Mouse (Mus musculus): ENCODE measurements at regions not wholly inside any gene's neighbourhood (a gene's known extent, or its start where the extent isn't known, plus 50 kb on each side); places are given as distances from the start of the nearest gene placed in this dataset.

- H3K27ac ChIP-seq, result no peak overlapping the region
- H3K4me1 ChIP-seq, result no peaks in the 10 kb centered on the region
- no peak for ATAC-seq (replicated peaks)
- H3K36me3 ChIP-seq (replicated peaks), result no peaks in the 10 kb centered on the region
- 78% methylated on average over 4 of the region's 4 CpGs for WGBS
- no peaks in the 10 kb centered on the region for H3K27me3 ChIP-seq (replicated peaks)
- H3K4me2 ChIP-seq, result no peak overlapping the region
- H3K9ac ChIP-seq, result no peak overlapping the region
- H3K9me3 ChIP-seq, result no peaks in the 10 kb centered on the region; the same call in 1 of the 2 replicates
- no peak overlapping the region for H3K4me3 ChIP-seq
Measured at GRCm38 (mm10) chr13:52741371-52741770, 158.4 kb downstream of the Syk start.

- H3K9me3 ChIP-seq, result no peaks in the 10 kb centered on the region
- H3K27me3 ChIP-seq (replicated peaks), result no peaks in the 10 kb centered on the region
- H3K27ac ChIP-seq, result no peak overlapping the region
- no peak; the same call in 1 of the 2 replicates for ATAC-seq (replicated peaks)
- no peaks in the 10 kb centered on the region for H3K4me1 ChIP-seq
- no peaks in the 10 kb centered on the region for H3K36me3 ChIP-seq (replicated peaks)
- WGBS, result 62% methylated on average over 10 of the region's 10 CpGs
- H3K9ac ChIP-seq, result no peak overlapping the region
- no peak overlapping the region for H3K4me3 ChIP-seq
- H3K4me2 ChIP-seq, result no peak overlapping the region
Measured at GRCm38 (mm10) chr13:52756005-52756404, 173.0 kb downstream of the Syk start.

GRCm38 (mm10) chr13:52765508-52766181, 163.8 kb downstream of the Auh start:
- Histone ChIP-seq H3K9me3 (no peaks in the 10 kb centered on the region), H3K9ac (peak overlapping the region; percentile 12; the same call in 1 of the 2 replicates), H3K36me3 (replicated peaks) (no peaks in the 10 kb centered on the region), H3K27ac (peak overlapping the region; percentile 51), H3K27me3 (replicated peaks) (no peaks in the 10 kb centered on the region), H3K4me3 (no peak overlapping the region), H3K4me2 (no peak overlapping the region; the same call in 1 of the 2 replicates), H3K4me1 (peaks cover 15% of the 10 kb centered on the region)
- ATAC-seq (replicated peaks), result peak; percentile 77
- 21% methylated on average over 13 of the region's 13 CpGs for WGBS

GRCm38 (mm10) chr13:52766236-52766635, 163.2 kb downstream of the Auh start:
- Histone ChIP-seq H3K4me2 (no peak overlapping the region), H3K27ac (peak overlapping the region; percentile 51; the same call in 1 of the 2 replicates), H3K4me1 (peaks cover 15% of the 10 kb centered on the region), H3K9ac (no peak overlapping the region), H3K27me3 (replicated peaks) (no peaks in the 10 kb centered on the region), H3K9me3 (no peaks in the 10 kb centered on the region), H3K4me3 (no peak overlapping the region), H3K36me3 (replicated peaks) (no peaks in the 10 kb centered on the region)
- ATAC-seq (replicated peaks), result no peak
- WGBS, result 83% methylated on average over 2 of the region's 2 CpGs

GRCm38 (mm10) chr13:52769956-52770355, 159.5 kb downstream of the Auh start:
- no peak overlapping the region for H3K4me2 ChIP-seq
- no peak overlapping the region for H3K9ac ChIP-seq
- no peaks in the 10 kb centered on the region for H3K9me3 ChIP-seq
- no peak overlapping the region for H3K27ac ChIP-seq
- 93% methylated on average over 8 of the region's 8 CpGs for WGBS
- H3K36me3 ChIP-seq (replicated peaks), result no peaks in the 10 kb centered on the region
- no peak for ATAC-seq (replicated peaks)
- peaks cover 13% of the 10 kb centered on the region for H3K4me1 ChIP-seq
- H3K27me3 ChIP-seq (replicated peaks), result no peaks in the 10 kb centered on the region
- H3K4me3 ChIP-seq, result no peak overlapping the region

- Histone ChIP-seq H3K9ac (no peak overlapping the region), H3K4me2 (no peak overlapping the region), H3K27ac (no peak overlapping the region), H3K4me3 (no peak overlapping the region), H3K4me1 (no peaks in the 10 kb centered on the region), H3K36me3 (replicated peaks) (no peaks in the 10 kb centered on the region), H3K9me3 (no peaks in the 10 kb centered on the region), H3K27me3 (replicated peaks) (no peaks in the 10 kb centered on the region; the same call in 1 of the 2 replicates)
- ATAC-seq (replicated peaks), result no peak
- 96% methylated on average over 3 of the region's 3 CpGs for WGBS
Measured at GRCm38 (mm10) chr13:52771518-52771917, 158.0 kb downstream of the Auh start.

GRCm38 (mm10) chr13:52772081-52772480, 157.4 kb downstream of the Auh start:
- 79% methylated on average over 4 of the region's 4 CpGs for WGBS
- ATAC-seq (replicated peaks), result no peak
- no peaks in the 10 kb centered on the region; the same call in 1 of the 2 replicates for H3K27me3 ChIP-seq (replicated peaks)

GRCm38 (mm10) chr13:52777396-52778034, 152.0 kb downstream of the Auh start:
- Histone ChIP-seq H3K27me3 (replicated peaks) (no peaks in the 10 kb centered on the region; the same call in 1 of the 2 replicates), H3K9ac (no peak overlapping the region), H3K36me3 (replicated peaks) (no peaks in the 10 kb centered on the region), H3K4me2 (no peak overlapping the region), H3K4me3 (no peak overlapping the region), H3K4me1 (peaks cover 3% of the 10 kb centered on the region; the same call in 1 of the 2 replicates), H3K9me3 (no peaks in the 10 kb centered on the region), H3K27ac (no peak overlapping the region)
- WGBS, result 63% methylated on average over 6 of the region's 6 CpGs
- no peak for ATAC-seq (replicated peaks)

More at GRCm38 (mm10) chr13:52772081-52772480, 157.4 kb downstream of the Auh start:
- Histone ChIP-seq H3K36me3 (replicated peaks) (no peaks in the 10 kb centered on the region), H3K27ac (no peak overlapping the region), H3K4me1 (no peaks in the 10 kb centered on the region), H3K9ac (no peak overlapping the region), H3K4me3 (no peak overlapping the region), H3K4me2 (no peak overlapping the region), H3K9me3 (no peaks in the 10 kb centered on the region)

GRCm38 (mm10) chr13:52778848-52779247, 150.6 kb downstream of the Auh start:
- Histone ChIP-seq H3K9me3 (no peaks in the 10 kb centered on the region), H3K4me3 (no peak overlapping the region), H3K9ac (no peak overlapping the region), H3K36me3 (replicated peaks) (no peaks in the 10 kb centered on the region), H3K27me3 (replicated peaks) (no peaks in the 10 kb centered on the region; the same call in 1 of the 2 replicates), H3K27ac (no peak overlapping the region), H3K4me1 (peaks cover 3% of the 10 kb centered on the region; the same call in 1 of the 2 replicates), H3K4me2 (no peak overlapping the region)
- 55% methylated on average over 4 of the region's 4 CpGs for WGBS
- ATAC-seq (replicated peaks), result no peak
